Mouse (Mus musculus) hindbrain, embryonic 13.5 days (tissue): ENCODE data around the gene Pgk1. TPM values are rescaled to one million over a fixed set of nuclear protein-coding genes. Genes with fewer than 3 reads are reported as not detected.
A peak's percentile ranks its signal among the peaks of the same experiment; 100 is the strongest.
"Not testable (repeated sequence)": the region's sequence is repeated elsewhere in the genome, so short reads cannot be mapped to it uniquely, and the experiment has no call there.

Source experiments
- ATAC-seq: fragments of 200-750 bp; cut with Nextera tagmentation; 2 replicates; pipeline ENCODE4 v1.8.0; 2017; ENCODE audit warnings: moderate TSS enrichment; ENCODE audit not compliant: low FRiP score
- H3K27ac ChIP-seq: fragments of 300-500 bp; sonication (generic); 2 replicates; pipeline ENCODE4 v1.5.1; 2015; ENCODE audit warnings: inconsistent platforms, mild to moderate bottlenecking, moderate library complexity
- H3K27me3 ChIP-seq: fragments of 300-500 bp; sonication (generic); 2 replicates; pipeline ENCODE4 v1.6.1; 2015; ENCODE audit warnings: mild to moderate bottlenecking, inconsistent platforms
- H3K36me3 ChIP-seq: fragments of 300-500 bp; sonication (generic); 2 replicates; pipeline ENCODE4 v1.6.1; 2015; ENCODE audit warnings: mild to moderate bottlenecking, inconsistent platforms
- H3K4me1 ChIP-seq: fragments of 300-500 bp; sonication (generic); replicated peaks from 2 replicates; pipeline ENCODE4 v1.6.1; 2015; ENCODE audit warnings: inconsistent platforms
- H3K4me2 ChIP-seq: fragments of 300-500 bp; sonication (generic); 2 replicates; pipeline ENCODE4 v1.6.1; 2015; ENCODE audit warnings: inconsistent platforms, mild to moderate bottlenecking, moderate library complexity
- H3K4me3 ChIP-seq: fragments of 300-500 bp; sonication (generic); 2 replicates; pipeline ENCODE4 v1.5.1; 2015; ENCODE audit warnings: mild to moderate bottlenecking, inconsistent platforms
- H3K9ac ChIP-seq: fragments of 300-500 bp; sonication (generic); 2 replicates; pipeline ENCODE4 v1.6.1; 2015; ENCODE audit warnings: mild to moderate bottlenecking, inconsistent platforms
- H3K9me3 ChIP-seq: fragments of 300-500 bp; sonication (generic); 2 replicates; pipeline ENCODE4 v1.6.1; 2016; ENCODE audit warnings: inconsistent platforms
- WGBS: fragments of 180-500 bp; shearing (Covaris S2); methylation state at CpG from one replicate; pipeline ENCODE4 v1.1.7; 2015; 5-methylcytosine and 5-hydroxymethylcytosine counted together
- polyA plus RNA-seq: library from polyadenylated mRNA; unstranded; fragments of >200 nt; fragmentation: Nextera tagmentation; extraction: Ambion mirVana; gene quantifications from 2 replicates; pipeline ENCODE4 v1.2.1, GENCODE M21; 2015

Pgk1 gene
- polyA plus RNA-seq, 1 experiment from 2014 or later: 266 TPM

DNA sequence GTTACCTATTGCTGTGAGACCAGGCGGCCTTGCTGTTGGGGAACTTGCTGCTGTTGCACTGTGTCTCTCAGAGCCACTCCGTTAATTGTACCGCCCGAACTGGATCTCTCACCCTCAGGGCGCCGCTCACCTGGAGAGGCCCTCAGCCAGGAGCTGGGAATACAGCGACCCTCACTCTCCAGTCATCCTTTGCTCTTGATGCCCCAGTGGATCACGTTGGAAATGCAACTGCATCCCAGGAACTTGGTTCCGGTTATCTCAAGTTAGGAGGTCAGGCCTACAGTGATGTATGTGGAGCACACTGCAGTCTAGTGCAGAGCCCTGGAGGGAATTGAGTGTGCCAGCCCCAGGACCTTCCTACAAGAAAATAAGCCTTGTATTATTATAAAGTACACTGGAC is 10.6 kb upstream of the Pgk1 start:
- no peak overlapping the region for H3K27ac ChIP-seq
- H3K27me3 ChIP-seq: no peaks in the 10 kb centered on the region
- no peak overlapping the region for H3K9ac ChIP-seq
- H3K9me3 ChIP-seq: no peaks in the 10 kb centered on the region
- 56% methylated on average over 9 of the region's 9 CpGs for WGBS
- H3K4me1 ChIP-seq: no peaks in the 10 kb centered on the region
- no peak overlapping the region for H3K4me2 ChIP-seq
- H3K4me3 ChIP-seq: no peak overlapping the region
- no peaks in the 10 kb centered on the region for H3K36me3 ChIP-seq
- no peak for ATAC-seq

DNA sequence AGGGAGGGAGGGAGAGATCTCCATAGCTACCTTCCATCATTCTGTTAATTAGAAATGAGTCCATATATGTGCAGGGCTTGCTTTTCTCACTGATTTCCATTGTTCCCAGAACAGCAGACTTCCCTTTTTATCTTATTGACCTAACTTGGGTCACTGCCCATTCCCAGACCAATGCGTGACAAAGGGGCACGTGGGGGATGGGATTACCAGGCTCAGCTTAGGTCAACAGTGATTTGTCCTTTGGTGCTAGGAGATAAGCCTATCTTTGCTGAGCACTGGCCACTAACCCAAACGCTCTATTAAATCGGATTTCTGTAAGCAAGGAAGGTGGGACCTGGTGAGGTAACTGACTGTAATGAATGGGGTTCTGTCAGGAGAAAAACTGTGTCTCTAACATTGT is 2.6 kb upstream of the Pgk1 start:
- Histone ChIP-seq H3K36me3 (no peaks in the 10 kb centered on the region), H3K27me3 (no peaks in the 10 kb centered on the region), H3K4me3 (no peak overlapping the region), H3K9ac (no peak overlapping the region), H3K4me2 (no peak overlapping the region), H3K9me3 (no peaks in the 10 kb centered on the region), H3K4me1 (peaks cover 20% of the 10 kb centered on the region), H3K27ac (no peak overlapping the region)
- no peak for ATAC-seq
- 28% methylated on average over 4 of the region's 4 CpGs for WGBS

DNA sequence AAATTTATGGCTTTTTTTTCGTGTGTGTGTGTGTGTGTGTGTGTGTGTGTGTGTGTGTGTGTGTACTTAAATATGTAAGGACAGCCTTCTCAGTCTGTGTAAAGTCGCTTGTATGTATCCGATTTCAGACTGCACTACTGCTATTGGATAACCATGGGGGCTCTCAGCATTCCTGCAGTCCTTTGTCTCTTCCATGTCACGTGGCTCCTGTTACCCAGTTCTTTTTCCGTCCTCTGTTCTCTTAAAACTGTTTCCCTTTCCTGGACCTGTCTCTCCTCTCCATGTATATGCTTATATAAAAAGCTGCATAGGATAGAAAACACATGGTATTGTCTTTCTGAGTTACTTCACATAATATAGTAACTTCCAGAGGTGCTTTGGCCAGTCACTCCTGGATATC is 1.2 kb upstream of the Pgk1 start:
- peaks cover 31% of the 10 kb centered on the region for H3K4me1 ChIP-seq
- 0 out of 2 replicates have a peak overlapping the region, but pooled peaks have one; percentile 45 for H3K4me2 ChIP-seq
- 21% methylated on average over 5 of the region's 5 CpGs for WGBS
- H3K9me3 ChIP-seq: no peaks in the 10 kb centered on the region
- no peaks in the 10 kb centered on the region for H3K36me3 ChIP-seq
- H3K9ac ChIP-seq: no peak overlapping the region
- peak overlapping the region; percentile 88 for H3K27ac ChIP-seq
- no peak overlapping the region for H3K4me3 ChIP-seq
- H3K27me3 ChIP-seq: no peaks in the 10 kb centered on the region
- ATAC-seq: no peak

DNA sequence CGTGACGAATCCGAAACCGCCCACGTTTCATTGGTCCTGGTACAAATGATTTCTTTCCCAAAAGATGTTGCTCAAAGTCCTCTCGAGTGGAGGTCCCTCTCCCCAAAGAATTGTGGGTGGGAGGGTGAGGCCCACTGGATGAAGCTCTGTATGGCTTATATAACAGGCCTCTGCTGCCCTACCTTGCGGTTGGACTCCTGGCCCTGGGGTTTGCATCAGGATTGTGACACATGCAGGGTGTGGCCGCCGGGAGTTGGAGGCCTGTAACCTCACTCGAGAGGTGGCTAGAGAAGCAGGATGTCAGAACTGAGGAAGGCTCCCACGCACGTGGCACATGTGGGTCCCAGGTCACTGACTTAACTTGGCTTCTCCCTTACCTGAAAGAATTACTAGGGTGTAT is 837 bp downstream of the Pgk1 start:
- H3K4me3 ChIP-seq: peak overlapping the region; percentile 53
- 22% methylated on average over 12 of the region's 12 CpGs for WGBS
- no peaks in the 10 kb centered on the region for H3K27me3 ChIP-seq
- H3K4me2 ChIP-seq: peak overlapping the region; percentile 70
- H3K9ac ChIP-seq: peak overlapping the region; percentile 70
- peak overlapping the region; percentile 76 for H3K27ac ChIP-seq
- ATAC-seq: no peak
- H3K4me1 ChIP-seq: peaks cover 31% of the 10 kb centered on the region
- H3K9me3 ChIP-seq: no peaks in the 10 kb centered on the region
- H3K36me3 ChIP-seq: no peaks in the 10 kb centered on the region

DNA sequence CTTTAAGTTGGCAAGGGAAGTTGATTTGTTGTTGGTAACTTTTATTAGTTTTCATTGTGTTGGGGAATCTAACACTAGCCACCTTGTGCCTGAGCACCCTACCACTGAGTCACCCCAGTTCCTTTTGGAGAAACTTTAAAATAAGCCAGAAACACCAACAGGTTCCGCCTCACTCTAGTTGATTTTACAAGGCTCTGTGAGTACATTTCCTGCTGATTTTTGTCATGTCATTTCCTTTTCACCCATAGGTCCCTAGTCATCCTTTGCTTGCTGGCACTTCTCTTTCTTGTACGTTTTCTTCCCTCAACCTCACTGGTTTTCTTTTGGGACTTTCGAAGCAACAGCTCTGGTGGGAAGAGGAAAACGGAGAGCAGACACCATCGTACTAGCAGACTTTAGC is 2.5 kb downstream of the Pgk1 start:
- H3K9ac ChIP-seq: no peak overlapping the region
- peak overlapping the region; percentile 70 for H3K4me2 ChIP-seq
- ATAC-seq: no peak
- WGBS: 55% methylated on average over 5 of the region's 5 CpGs
- H3K27me3 ChIP-seq: no peaks in the 10 kb centered on the region
- no peaks in the 10 kb centered on the region for H3K9me3 ChIP-seq
- peak overlapping the region; percentile 62; the same call in 1 of the 2 replicates for H3K27ac ChIP-seq
- peaks cover 31% of the 10 kb centered on the region for H3K4me1 ChIP-seq
- peak overlapping the region; percentile 53 for H3K4me3 ChIP-seq
- H3K36me3 ChIP-seq: 0 out of 2 replicates have a peak, but pooled peaks cover 6% of the 10 kb centered on the region

DNA sequence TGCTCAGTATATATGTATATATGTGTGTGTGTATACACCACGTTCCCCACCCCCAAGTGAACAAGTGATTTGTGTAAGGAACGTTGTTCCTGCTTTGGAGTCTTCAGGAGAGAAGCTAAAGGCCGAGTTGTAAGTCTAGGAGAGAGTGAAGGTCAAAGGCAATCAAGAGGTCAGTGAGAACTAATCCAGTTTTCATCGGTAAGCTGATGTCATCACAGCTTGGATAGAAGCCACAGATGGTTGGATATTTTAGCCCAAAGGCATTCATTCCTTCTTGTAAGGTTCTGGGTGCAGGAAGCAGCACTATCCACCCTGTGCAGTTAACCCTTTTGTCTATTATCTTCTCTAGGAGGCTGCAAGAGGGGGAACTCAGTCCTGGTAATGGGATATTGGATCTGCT is 3.2 kb downstream of the Pgk1 start:
- no peak for ATAC-seq
- H3K4me3 ChIP-seq: no peak overlapping the region
- H3K27me3 ChIP-seq: no peaks in the 10 kb centered on the region
- WGBS: 52% methylated on average over 4 of the region's 4 CpGs
- peak overlapping the region; percentile 70 for H3K4me2 ChIP-seq
- no peak overlapping the region for H3K9ac ChIP-seq
- 0 out of 2 replicates have a peak, but pooled peaks cover 6% of the 10 kb centered on the region for H3K36me3 ChIP-seq
- H3K4me1 ChIP-seq: peaks cover 31% of the 10 kb centered on the region
- H3K9me3 ChIP-seq: no peaks in the 10 kb centered on the region
- H3K27ac ChIP-seq: no peak overlapping the region

DNA sequence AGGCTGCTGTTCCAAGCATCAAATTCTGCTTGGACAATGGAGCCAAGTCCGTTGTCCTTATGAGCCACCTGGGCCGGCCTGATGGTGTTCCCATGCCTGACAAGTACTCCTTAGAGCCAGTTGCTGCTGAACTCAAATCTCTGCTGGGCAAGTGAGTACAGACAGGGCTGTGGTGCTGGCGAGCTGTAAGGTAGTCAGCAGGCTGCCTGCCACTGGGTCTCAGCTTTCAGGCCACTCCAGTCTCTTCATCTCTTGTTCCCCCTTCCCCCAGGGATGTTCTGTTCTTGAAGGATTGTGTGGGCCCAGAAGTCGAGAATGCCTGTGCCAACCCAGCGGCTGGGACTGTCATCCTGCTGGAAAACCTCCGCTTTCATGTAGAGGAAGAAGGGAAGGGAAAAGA is 7.5 kb downstream of the Pgk1 start:
- H3K4me2 ChIP-seq, H3K9ac ChIP-seq, H3K4me3 ChIP-seq, H3K27ac ChIP-seq, H3K9me3 ChIP-seq, H3K27me3 ChIP-seq, ATAC-seq: not testable (repeated sequence)
- peaks cover 10% of the 10 kb centered on the region for H3K4me1 ChIP-seq
- 87% methylated on average over 6 of the region's 6 CpGs for WGBS
- peaks cover 27% of the 10 kb centered on the region for H3K36me3 ChIP-seq

DNA sequence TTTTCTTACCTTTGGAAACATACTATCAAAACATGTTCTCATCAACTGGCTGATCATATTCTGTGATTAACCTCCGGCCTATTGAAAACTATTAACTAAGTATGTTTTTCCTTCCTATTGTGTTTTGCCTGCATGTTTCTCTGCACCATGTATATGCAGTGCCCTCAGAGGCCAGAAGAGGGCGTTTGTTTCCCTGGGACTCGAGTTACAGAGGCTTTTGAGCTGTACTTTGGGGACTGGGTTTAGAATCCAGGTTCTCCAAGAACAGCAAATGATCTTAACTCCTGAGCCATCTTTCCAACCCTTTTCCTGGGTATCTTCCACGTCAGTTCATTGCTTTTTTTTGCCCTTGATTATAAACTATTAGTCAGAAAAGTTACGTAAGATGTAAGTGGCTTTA is 10.4 kb downstream of the Pgk1 start:
- WGBS: 70% methylated on average over 5 of the region's 5 CpGs
- Histone ChIP-seq H3K4me2 (no peak overlapping the region), H3K9me3 (no peaks in the 10 kb centered on the region), H3K27ac (no peak overlapping the region), H3K36me3 (peaks cover 48% of the 10 kb centered on the region), H3K4me1 (no peaks in the 10 kb centered on the region), H3K27me3 (no peaks in the 10 kb centered on the region), H3K9ac (no peak overlapping the region), H3K4me3 (no peak overlapping the region)
- ATAC-seq: no peak

DNA sequence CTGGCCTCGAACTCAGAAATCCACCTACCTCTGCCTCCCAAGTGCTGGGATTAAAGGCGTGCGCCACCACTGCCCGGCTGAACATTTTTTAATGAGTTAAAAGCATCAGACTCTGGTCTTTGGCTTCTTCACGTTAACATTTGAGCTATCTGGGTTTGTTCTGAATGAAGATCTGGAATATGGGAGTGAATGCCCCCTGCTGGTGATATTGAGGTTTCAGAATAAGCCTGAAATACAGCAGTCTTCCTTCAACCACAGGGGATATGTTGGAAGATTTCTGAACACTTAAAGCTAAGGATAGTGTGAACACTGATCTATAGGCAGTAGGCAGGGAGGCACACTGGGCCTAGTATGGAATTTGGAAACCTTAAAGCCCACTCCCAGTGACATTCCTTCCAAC is 12.0 kb downstream of the Pgk1 start:
- no peak for ATAC-seq
- H3K9me3 ChIP-seq: no peaks in the 10 kb centered on the region
- no peak overlapping the region for H3K4me2 ChIP-seq
- H3K27ac ChIP-seq: no peak overlapping the region
- no peak overlapping the region for H3K4me3 ChIP-seq
- WGBS: 90% methylated on average over 5 of the region's 5 CpGs
- H3K4me1 ChIP-seq: no peaks in the 10 kb centered on the region
- H3K9ac ChIP-seq: no peak overlapping the region
- peaks cover 51% of the 10 kb centered on the region for H3K36me3 ChIP-seq
- no peaks in the 10 kb centered on the region for H3K27me3 ChIP-seq

DNA sequence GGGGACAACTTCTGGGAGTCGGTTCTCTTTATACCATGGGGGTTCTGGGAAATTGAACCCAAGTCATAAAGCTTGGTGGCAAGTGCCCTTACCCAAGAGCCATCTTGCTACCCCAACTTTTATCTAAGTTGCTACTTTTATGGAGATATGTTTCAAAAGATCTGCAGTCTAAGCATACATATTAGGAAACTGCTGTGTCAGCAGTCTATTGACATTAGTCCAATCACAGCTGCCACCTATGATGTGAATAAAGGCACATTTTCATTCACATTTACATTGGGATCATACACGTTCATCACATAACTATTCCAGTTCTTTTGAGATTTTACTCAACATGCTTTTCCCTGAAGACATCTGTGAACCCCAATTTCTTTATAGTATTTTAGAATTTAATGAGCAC is 22.2 kb downstream of the Pgk1 start:
- no peak overlapping the region for H3K4me3 ChIP-seq
- H3K9ac ChIP-seq: no peak overlapping the region
- H3K9me3 ChIP-seq: no peaks in the 10 kb centered on the region
- H3K27me3 ChIP-seq: no peaks in the 10 kb centered on the region
- no peak overlapping the region for H3K4me2 ChIP-seq
- no peak for ATAC-seq
- H3K36me3 ChIP-seq: no peaks in the 10 kb centered on the region
- WGBS: 80% methylated on average over 2 of the region's 2 CpGs
- no peaks in the 10 kb centered on the region for H3K4me1 ChIP-seq
- H3K27ac ChIP-seq: no peak overlapping the region

DNA sequence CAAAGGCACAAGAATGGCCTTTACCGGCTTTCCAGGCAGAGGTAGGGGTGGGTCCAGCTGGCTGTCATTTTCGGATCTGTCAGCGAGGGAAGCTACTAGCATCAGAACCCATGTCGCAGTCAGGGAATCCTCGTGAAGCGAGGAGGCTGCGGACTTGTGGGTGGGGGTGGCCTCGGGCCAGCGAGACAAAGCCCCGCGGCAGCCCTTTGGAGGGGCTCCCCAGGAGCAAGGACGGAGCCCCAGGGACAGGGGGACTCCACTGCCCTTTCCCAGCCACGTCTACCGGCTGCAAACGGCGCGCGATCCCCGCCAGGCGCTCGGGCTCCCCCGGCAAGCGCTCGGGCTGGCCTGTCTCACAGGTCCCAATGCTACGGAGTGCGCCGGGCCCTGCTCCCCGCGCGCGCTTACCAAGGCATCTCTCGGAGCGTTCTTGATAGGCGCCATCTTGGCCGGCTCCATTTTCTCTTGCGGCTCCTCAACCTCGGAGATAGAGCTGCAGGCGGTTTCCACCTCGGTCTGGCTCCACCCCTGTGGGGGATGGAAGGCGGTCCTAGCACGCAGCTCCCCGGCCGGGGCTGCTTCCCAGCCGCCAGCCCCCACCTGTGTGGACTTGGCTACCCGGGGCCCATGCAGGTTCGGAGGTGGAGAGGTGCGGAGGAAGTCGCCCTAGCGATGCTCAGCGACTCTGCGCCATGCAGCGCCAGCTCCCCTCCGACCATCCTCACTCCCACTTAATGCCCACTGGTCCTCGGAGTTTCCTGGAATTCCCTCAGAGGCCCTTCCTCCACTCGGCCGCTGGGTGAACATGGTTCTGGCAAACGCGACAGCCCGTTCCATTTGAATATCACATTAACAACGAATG is 32.5 kb downstream of the Pgk1 start:
- 22% methylated on average over 56 of the region's 60 CpGs for WGBS
- peak; percentile 96 for ATAC-seq

DNA sequence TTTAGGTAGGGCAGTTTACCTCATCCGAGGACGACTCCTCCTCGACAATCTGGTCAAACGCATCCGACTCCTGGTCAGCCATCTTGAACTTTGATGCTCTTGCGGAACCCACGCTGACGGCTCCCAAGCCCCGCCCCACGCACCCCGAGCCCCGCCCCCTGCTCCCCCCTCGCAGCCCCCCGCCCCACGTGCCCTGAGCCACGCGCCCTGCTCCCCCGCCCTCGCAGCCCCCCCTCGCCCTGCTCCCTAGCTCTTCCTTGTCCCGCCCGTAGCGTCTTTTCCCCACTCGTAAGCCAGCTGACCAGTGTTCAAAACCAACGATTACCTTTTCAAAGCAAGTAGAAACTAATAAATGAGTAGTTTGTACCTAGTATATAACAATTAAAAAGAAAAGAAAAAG is 34.2 kb downstream of the Pgk1 start, which contains the start of gene Taf9b:
TSS of gene Taf9b (minus strand) at position 101 of the 400 bp plus-strand sequence.
- H3K4me1 ChIP-seq: no peaks in the 10 kb centered on the region
- H3K9ac ChIP-seq: peak within 1 kb of the TSS; percentile 78; the same call in 1 of the 2 replicates
- no peaks in the 10 kb centered on the region for H3K27me3 ChIP-seq
- H3K4me2 ChIP-seq: peak within 1 kb of the TSS; percentile 47
- no peaks in the 10 kb centered on the region for H3K9me3 ChIP-seq
- H3K4me3 ChIP-seq: peak within 1 kb of the TSS; percentile 55
- ATAC-seq: no peak
- H3K36me3 ChIP-seq: no peaks in the 10 kb centered on the region
- H3K27ac ChIP-seq: peak within 1 kb of the TSS; percentile 94; the same call in 1 of the 2 replicates
- WGBS: 89% methylated on average over 25 of the region's 25 CpGs

More for the DNA sequence above, 32.5 kb downstream of the Pgk1 start:
- H3K36me3 ChIP-seq: no peaks in the 10 kb centered on the region
- peak overlapping the region; percentile 94 for H3K27ac ChIP-seq
- peak overlapping the region; percentile 47 for H3K4me2 ChIP-seq
- H3K9me3 ChIP-seq: no peaks in the 10 kb centered on the region
- no peaks in the 10 kb centered on the region for H3K27me3 ChIP-seq
- H3K4me1 ChIP-seq: no peaks in the 10 kb centered on the region
- peak overlapping the region; percentile 78 for H3K9ac ChIP-seq
- peak overlapping the region; percentile 55 for H3K4me3 ChIP-seq
